Mouse (Mus musculus) ES-CJ7 (cell line): ENCODE data around the gene Ppp1r12b.
"Not testable (repeated sequence)": the region's sequence is repeated elsewhere in the genome, so short reads cannot be mapped to it uniquely, and the experiment has no call there.

ENCODE experiments used
- DNase-seq: peaks from one replicate; pipeline ENCODE4 v3.0.0; 2011; ENCODE audit warnings: low read depth, low spot score

Ppp1r12b gene

DNA sequence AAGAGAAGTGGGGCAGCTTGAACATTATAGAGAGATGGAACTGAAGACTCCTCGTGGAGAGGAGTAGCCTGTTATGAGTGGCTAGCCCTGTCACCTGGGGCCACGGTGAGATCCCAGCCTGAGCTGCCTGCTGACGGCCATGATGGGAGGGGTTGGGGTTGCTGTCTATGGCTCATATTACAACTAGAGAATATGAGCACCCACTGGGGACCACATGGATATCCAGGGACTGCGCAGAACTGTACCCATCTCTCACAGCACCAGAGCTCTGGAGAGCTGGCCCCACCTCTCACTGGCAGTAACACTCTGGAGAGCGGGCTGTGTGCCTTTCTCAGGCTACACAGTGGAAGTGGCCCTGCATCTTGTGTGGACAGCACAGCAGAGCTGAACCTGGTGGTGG lies 104.5 kb downstream of the Ppp1r12b start:
- DNase-seq, result no peak

- no peak for DNase-seq
Observed at GRCm38 (mm10) chr1:134850361-134850760, 105.4 kb downstream of the Ppp1r12b start.

- DNase-seq, result no peak
Observed at GRCm38 (mm10) chr1:134847851-134848250, 107.9 kb downstream of the Ppp1r12b start.

DNA sequence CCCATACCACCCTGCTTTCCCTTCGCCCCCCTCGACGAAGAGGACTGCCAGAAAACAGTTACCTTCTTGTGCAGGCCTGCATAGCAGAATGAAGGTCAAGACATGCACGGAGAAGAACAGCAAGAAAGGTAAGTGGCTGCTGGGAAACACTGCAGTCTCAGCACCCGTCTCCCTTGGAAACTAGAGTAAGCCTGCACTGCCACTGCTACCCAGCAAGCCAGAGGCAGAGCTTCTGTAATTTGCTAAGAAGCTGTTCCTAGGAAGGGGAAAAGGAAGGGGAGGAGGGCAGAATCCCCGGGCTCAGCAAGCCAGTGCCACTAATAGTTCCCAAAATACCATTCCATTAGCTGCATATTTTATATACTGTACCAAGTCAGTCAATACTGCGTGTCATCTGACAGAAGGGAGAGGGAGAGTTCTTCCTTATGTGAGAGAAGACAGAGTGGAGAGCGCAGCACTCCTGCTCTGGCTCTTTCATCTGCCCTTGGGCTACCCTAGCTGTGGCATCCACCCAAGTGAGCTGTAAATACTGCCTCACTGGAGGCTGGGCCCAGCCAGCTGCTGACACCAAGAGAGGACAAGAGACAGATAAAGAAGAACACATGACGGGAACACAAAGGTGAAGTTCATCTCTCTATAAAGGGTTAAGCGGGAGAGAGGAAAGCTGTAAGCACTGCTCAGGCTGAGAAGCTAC lies 109.3 kb downstream of the Ppp1r12b start:
- no peak for DNase-seq

- no peak for DNase-seq
Observed at GRCm38 (mm10) chr1:134843369-134843768, 112.4 kb downstream of the Ppp1r12b start.

GRCm38 (mm10) chr1:134836909-134837480 lies 118.7 kb downstream of the Ppp1r12b start:
- DNase-seq, result no peak

- DNase-seq, result not testable (repeated sequence)
Observed at GRCm38 (mm10) chr1:134830881-134831280, 124.9 kb downstream of the Ppp1r12b start.

GRCm38 (mm10) chr1:134829635-134830034 lies 126.1 kb downstream of the Ppp1r12b start:
- DNase-seq, result peak; percentile 58

DNA sequence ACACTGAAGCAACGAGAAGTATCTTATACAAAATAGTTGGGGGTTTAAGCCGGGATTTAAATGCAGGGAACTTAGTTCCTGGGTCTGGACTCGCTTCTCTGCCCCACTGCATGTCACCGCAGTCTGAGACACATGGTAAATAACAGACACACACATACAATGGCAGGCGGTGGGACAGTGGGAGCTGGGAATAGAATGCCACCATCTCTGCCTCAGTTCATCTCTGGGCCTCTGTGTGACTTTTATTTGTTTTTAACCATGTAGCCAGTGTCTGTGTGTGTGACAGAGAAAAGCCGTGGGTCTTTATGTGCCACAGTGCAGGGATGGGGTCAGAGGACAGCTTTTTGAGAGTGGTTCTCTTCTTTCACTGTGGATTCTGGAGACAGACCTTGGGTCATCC lies 130.8 kb downstream of the Ppp1r12b start:
- DNase-seq, result no peak

- DNase-seq, result no peak
Observed at GRCm38 (mm10) chr1:134823842-134824241, 131.9 kb downstream of the Ppp1r12b start.

- DNase-seq, result no peak
Observed at GRCm38 (mm10) chr1:134823323-134823722, 132.4 kb downstream of the Ppp1r12b start.

DNA sequence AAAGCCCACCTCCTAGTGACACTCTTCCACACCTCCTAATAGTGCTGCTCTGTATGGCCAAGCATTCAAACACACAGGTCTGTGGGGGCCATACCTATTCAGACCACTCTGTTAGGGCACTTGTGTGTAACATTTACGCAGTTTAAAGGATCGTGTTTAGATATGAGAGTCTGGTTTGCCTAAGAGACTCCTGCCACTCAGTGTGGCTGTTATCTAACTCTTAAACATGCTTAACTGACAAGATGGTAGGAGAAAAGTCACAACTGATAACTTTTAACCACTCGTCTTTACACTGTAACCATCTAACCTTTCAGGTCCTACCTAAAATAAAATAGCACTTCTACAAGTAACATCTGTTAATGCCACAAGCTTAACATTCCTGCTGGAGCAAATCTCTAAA lies 134.9 kb downstream of the Ppp1r12b start:
- no peak for DNase-seq

DNA sequence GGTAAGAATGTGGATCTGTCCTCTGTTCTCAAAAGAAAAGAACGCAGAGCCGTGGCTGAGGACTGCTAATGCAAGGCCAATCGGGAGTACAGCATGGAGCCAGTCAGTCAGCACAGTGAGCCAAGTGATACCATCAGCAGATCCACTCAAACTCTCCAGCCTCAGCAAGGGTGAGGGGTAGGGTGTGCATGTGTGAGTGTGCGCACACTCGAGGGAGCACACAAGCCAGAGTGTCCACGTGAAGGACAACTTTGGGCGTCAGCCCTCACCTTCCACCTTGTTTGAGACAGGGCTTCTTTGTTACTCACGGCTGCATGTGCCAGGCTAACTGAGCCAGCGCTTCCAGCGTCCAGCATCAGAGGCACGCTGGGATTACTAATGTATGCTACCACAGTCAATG lies 136.5 kb downstream of the Ppp1r12b start:
- DNase-seq, result no peak

- DNase-seq, result no peak
Observed at GRCm38 (mm10) chr1:134818716-134819115, 137.0 kb downstream of the Ppp1r12b start.

DNA sequence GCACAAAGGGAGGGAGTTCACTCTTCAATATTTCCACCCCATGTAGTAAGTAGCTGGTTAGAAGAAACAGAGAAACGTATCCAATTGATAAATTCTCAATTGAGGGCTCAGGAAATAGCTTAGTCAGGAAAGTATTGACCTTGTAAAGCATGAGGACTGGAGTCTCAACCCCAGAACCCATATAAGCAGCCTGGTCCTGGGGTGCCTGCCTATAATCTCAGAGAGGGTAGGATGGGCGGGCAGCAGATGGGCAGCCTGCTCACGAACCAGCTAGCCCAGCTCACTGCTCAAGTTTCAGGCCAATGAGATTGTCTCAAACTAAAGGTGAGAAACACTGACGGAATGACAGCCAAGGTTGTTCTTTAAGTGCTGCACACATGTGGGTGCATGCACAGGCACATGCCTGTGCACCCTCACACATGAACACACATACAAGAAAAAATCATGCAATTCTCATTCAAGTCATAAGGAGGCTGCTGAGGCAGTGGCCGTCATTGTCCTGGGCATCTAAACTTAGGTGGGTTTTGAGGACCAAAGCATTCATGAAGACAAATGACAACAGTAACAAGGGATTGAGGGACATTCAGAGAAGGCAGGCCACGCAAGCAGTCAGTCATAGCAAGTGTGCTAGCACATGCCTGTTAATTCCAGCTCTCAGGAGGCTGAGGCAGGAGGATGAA lies 137.7 kb downstream of the Ppp1r12b start:
- DNase-seq, result no peak

DNA sequence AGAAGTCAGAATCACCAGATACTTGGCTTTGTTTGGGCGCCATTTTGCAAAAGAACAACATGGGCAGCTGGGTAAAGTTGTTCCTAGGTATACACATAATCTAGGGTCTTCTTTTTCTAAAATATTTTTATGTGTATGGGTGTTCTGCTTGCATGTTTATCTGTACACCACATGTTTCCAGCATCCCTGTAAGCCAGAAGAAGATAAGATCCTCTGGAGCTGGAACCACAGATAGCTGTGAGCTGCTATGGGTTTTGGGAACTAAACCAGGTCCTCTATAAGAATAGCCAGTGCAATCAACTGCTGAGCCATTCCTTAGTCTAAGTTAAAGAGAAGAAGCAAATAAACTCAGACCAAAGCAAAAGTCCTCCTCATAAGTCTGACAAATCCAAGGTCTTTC lies 138.6 kb downstream of the Ppp1r12b start:
- no peak for DNase-seq

DNA sequence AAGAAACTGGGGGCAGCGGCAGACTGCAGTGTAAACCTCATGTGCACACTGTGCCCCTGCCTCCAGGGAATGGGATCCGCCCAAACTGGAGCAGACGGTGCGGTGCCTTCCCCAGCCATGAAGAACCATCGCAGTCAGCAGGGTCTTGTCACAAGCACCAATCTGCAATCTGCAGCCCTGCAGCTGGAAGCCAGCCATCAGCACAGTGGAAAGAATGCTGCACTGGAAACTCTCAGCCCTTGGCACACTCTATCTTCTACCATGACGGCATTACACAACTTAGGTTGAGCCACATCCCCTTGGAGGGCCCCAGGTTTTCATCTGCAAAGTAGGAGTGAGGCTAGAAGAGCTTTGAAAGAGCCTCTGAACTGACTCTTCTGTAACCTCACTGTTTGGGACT lies 139.1 kb downstream of the Ppp1r12b start:
- no peak for DNase-seq

- DNase-seq, result no peak
Observed at GRCm38 (mm10) chr1:134815748-134816147, 140.0 kb downstream of the Ppp1r12b start.

DNA sequence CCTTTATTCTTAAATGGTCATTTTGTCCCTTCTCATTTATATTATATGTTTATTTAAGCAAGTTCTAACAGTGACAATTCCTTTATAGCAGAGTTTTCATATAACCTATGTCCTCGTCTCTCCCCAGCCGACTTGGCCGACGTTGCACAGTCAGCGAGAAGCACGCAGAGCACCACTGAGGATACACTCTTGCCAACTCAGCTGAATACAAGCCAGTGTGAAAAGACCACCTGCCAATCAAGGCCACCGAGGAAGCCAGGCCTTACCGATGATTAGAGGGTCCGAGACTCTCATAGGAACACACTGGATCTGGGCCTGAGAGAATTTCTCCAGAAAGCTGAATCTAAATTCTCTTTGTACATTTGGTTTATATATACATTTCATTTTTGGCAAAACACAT lies 150.3 kb downstream of the Ppp1r12b start:
- no peak for DNase-seq

GRCm38 (mm10) chr1:134804373-134804772 lies 151.4 kb downstream of the Ppp1r12b start:
- no peak for DNase-seq

DNA sequence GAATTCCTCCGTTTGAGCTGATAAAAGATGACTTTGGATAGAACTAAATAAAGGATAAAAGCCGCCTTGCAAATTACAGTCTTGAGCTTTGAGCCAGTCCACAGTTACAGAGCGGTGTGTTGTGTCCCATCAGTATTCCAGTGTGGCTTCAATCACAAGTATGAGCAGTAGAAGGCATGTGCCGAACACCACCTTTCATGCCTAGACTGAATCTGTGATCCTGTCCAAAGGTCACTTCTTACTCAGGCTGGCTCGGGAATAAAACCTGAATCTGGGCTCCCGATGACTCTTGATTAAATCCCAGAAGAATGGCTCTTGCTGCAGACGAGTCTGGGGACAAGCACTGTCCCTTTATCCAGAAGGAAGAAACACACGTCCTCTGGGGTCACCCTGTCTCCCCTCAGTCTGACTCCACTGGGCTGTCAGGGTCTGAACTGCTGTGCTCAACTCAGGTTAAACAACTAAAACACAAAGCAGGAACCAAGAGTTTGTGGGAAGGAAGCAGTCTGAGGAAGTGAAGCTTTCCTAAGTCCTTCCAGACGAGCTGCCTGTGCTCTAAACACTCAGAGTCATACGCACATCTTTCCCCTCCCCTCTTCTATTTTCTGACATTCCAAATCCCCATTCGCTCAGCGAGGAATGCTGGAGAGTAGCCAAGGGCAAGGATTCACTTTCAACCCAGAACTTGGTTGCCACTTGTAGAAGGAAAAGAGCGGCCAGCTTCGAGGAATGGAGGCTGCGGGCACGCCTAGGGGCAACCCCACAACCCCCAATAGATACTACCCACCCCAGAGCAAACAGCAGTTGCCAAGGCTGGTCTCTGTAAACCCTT lies 152.2 kb downstream of the Ppp1r12b start:
- no peak for DNase-seq

GRCm38 (mm10) chr1:134801758-134802157 lies 154.0 kb downstream of the Ppp1r12b start:
- DNase-seq, result no peak
